Mouse (Mus musculus) lung, adult 2 months (tissue): ENCODE measurements around the gene Galnt16. TPM values are rescaled to one million over a fixed set of nuclear protein-coding genes. Genes with fewer than 3 reads are reported as not detected.

Experiments used
- DNase-seq: peaks from one replicate; pipeline ENCODE4 v3.0.0; 2022
- H3K4me1 ChIP-seq: fragments of 200-500 bp; 2 replicates; pipeline ENCODE4 v1.6.1; 2011; ENCODE audit warnings: low read length; ENCODE audit not compliant: control insufficient read depth, insufficient read depth
- H3K4me3 ChIP-seq: fragments of 200-500 bp; replicated peaks from 2 replicates; pipeline ENCODE3; 2011; ENCODE audit warnings: low read depth, mild to moderate bottlenecking, control low read depth, low read length; ENCODE audit errors: extremely low read depth
- CTCF ChIP-seq: fragments of 200-500 bp; IDR thresholded peaks from 2 replicates; pipeline ENCODE4 v1.5.1; 2011; ENCODE audit warnings: mild to moderate bottlenecking, low read length, control low read depth; ENCODE audit not compliant: insufficient read depth
- POLR2A ChIP-seq: fragments of 200-500 bp; IDR thresholded peaks from 2 replicates; pipeline ENCODE4 v1.6.1; 2011; ENCODE audit warnings: low read depth, mild to moderate bottlenecking, control low read depth, low read length, borderline replicate concordance; ENCODE audit errors: extremely low read depth
- WGBS: fragments of 180-500 bp; shearing (Covaris S2); methylation state at CpG from one replicate; pipeline ENCODE4 v1.1.7; 2018; 5-methylcytosine and 5-hydroxymethylcytosine counted together
- polyA plus RNA-seq: library from polyadenylated mRNA; depleted of rRNA; stranded (reverse); fragments of >200 nt; gene quantifications from 2 replicates; pipeline ENCODE4 v1.2.3, GENCODE M21; 2012; rRNA removed

Galnt16 gene
- polyA plus RNA-seq, result 2.6 and 2.7 TPM in 2 replicates

DNA sequence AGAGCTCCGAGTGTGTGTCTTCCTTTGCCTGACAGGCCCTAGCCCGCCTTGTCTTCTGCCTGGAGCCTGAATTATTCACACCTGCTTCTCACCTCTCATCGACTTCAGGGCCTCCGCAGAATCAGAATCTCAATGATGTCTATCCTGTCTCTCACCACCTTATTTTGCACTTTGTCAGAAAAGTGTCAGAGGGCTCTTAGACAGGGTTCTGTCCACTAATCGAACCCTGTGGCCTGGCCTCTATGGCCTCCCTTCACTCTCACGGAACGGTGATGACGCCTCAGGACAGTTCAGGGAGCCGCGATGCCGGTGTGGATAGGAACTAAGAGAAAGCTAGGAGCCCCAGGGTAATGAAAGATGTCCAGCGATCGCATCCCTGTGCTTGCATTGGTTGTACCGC is at the start of gene Galnt16:
Gene Galnt16, plus strand, starts transcription at position 301 of the 400 bp plus-strand sequence.
- no peaks in the 10 kb centered on the region for H3K4me1 ChIP-seq
- 13% methylated on average over 14 of the region's 14 CpGs for WGBS
- no peak for DNase-seq
- peak within 1 kb of the TSS; percentile 33 for H3K4me3 ChIP-seq
- TF ChIP-seq CTCF (no peak), POLR2A (no peak)

GRCm38 (mm10) chr12:80470206-80470605 is 47.9 kb upstream of the Galnt16 start:
- Histone ChIP-seq H3K4me1 (no peaks in the 10 kb centered on the region), H3K4me3 (no peak overlapping the region)
- TF ChIP-seq CTCF, result no peak
- TF ChIP-seq POLR2A, result no peak
- DNase-seq, result no peak
- 66% methylated on average over 2 of the region's 2 CpGs for WGBS

DNA sequence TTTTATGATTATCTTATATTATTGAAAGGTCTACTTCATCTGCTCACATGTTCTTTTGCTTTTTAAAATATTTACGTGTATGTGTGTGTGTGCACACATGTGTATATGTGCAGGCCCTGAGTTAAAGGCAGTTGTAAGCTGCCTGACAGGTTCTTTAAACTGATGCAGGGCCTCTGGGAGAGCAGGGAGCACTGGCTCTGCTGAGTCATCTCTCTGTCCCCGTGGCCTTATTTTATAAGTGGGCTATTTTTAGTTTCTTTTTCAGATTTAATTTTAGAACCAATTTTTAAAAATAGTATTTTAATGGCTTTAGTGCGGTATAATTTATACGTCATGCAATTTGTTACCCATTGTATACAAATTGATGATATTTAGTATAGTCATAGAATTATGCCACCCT is 46.2 kb upstream of the Galnt16 start:
- TF ChIP-seq POLR2A (no peak), CTCF (no peak)
- Histone ChIP-seq H3K4me1 (no peaks in the 10 kb centered on the region), H3K4me3 (no peak overlapping the region)
- WGBS, result 67% methylated on average over 4 of the region's 4 CpGs
- DNase-seq, result no peak

DNA sequence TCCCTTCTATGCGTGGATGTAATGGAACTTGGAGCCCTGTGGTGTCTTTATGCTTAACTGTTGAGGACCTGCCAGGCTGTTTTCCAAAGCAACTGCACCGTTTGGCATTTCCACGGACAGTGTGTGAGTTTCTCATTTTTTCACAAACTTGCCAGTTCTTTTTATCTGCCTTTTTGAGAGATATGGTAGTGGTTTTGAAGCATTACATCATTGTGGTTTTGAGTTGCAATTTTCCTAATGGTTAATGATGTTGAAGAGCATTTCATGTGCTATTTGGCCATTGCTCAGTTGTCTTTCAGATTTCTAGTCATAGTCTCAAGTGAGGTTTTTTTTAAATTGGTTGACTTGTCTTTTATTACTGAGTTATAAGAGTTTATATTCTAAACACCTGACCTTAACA is 44.3 kb upstream of the Galnt16 start:
- H3K4me1 ChIP-seq, result no peaks in the 10 kb centered on the region
- DNase-seq, result no peak
- no peak overlapping the region for H3K4me3 ChIP-seq
- 72% methylated on average over 3 of the region's 3 CpGs for WGBS
- TF ChIP-seq POLR2A (no peak), CTCF (no peak)

DNA sequence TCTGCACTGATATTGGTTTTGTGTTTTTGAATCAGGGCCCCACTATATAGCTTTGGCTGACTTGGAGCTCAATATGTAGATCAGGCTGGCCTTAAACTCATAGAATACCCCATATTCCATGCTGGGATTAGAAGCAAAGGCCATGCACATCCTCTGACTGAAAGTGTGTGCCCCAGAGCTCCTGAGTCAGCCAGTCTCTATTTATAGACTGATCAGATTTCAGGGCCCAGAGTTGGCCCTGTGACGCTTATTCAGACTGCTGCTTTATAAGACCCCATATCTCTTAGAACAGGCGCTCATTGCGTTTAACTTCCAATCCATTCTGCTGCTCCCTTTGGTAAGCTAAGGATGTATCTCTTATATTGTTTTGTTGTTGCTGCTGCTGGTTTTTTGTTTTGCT is 38.1 kb upstream of the Galnt16 start:
- WGBS, result 93% methylated on average over 3 of the region's 3 CpGs
- TF ChIP-seq POLR2A, result no peak
- no peak for TF ChIP-seq CTCF
- no peak for DNase-seq
- Histone ChIP-seq H3K4me3 (no peak overlapping the region), H3K4me1 (no peaks in the 10 kb centered on the region)

GRCm38 (mm10) chr12:80483397-80483796 is 34.7 kb upstream of the Galnt16 start:
- no peak for DNase-seq
- Histone ChIP-seq H3K4me1 (no peaks in the 10 kb centered on the region), H3K4me3 (no peak overlapping the region)
- no peak for TF ChIP-seq CTCF
- no peak for TF ChIP-seq POLR2A
- WGBS, result 36% methylated on average over 3 of the region's 3 CpGs

DNA sequence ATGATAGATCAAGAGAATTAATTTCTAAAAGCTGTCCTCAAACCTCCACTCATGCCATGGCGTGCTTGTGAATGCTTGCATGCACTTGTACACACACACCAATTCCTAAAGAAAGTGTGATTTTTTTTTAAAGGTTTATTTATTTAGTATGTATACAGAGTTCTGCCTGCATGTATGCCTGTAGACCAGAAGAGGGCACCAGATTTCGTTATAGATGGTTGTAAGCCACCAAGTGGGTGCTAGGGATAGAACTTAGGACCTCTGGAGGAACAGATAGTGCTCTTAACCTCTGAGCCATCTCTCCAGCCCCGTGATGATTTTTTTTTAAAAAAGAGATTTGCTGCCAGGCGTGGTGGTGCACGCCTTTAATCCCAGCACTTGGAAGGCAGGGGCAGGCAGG is 24.8 kb upstream of the Galnt16 start:
- no peak overlapping the region for H3K4me3 ChIP-seq
- no peak for DNase-seq
- H3K4me1 ChIP-seq, result no peaks in the 10 kb centered on the region
- TF ChIP-seq CTCF (no peak), POLR2A (no peak)
- WGBS, result 93% methylated on average over 5 of the region's 5 CpGs

DNA sequence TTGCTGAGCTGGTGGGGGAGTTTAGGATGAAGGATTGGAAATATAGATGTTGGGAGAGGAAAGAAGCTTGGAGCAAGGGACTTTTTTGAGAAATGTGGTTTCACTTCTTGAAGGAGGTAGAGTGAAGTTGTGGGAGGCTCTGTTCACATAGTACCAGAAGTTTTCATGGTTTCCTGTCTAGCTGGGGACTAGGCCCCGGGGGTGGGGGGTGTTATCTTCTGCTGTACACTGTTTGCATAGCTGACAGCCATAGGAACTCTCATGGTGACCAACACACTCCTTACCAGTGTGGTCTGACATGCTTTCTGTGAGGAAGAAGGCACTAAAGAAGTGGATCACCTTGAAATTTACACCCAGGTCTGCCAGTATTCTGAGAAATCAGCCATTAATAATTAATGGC is 22.4 kb upstream of the Galnt16 start:
- DNase-seq, result no peak
- Histone ChIP-seq H3K4me1 (no peaks in the 10 kb centered on the region), H3K4me3 (no peak overlapping the region)
- 65% methylated on average over 1 of the region's 1 CpGs for WGBS
- TF ChIP-seq CTCF, result no peak
- no peak for TF ChIP-seq POLR2A

DNA sequence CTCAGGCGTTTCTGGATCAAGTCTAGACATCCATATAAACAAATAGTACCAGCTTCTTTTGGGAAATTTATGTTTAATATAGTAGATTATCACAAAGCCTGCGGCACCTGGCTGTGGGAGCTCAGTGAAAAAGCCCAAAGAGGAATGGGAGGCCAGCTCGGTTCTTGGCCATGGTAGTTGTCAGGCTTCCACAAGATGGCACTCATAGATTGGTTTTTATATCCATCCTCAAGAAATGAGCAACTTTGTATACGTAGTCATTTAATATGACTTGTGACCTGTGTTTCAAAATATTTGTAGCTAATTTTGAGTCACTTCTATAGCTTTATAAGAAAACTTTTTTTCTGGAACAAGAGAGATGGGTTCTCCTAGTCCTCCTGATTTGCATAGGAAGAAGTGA is 19.7 kb upstream of the Galnt16 start:
- TF ChIP-seq POLR2A (no peak), CTCF (peak; percentile 27; the same call in 1 of the 2 replicates)
- H3K4me3 ChIP-seq, result no peak overlapping the region
- no peak for DNase-seq
- no peaks in the 10 kb centered on the region for H3K4me1 ChIP-seq
- WGBS, result 65% methylated on average over 4 of the region's 4 CpGs

DNA sequence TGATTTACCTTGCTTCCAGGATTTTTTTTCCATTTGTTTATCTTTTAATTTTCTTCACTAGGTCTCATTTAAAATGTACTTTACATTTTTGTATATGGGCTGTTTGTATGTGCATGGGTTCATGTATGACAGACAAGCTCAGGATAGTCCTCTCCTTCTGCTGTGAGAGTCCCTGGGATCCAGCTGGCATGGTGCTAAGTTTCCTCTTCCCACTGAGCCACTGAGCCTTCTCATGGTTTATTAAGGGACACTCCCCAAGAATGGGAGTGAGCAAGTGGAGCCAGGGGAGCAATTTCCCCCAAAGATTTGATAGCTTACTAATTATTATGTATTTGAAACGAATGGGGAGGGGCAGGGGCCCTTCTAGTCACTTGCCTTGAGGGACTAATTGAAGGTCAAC is 17.6 kb upstream of the Galnt16 start:
- no peak overlapping the region for H3K4me3 ChIP-seq
- no peak for DNase-seq
- H3K4me1 ChIP-seq, result no peaks in the 10 kb centered on the region
- no peak for TF ChIP-seq CTCF
- no peak for TF ChIP-seq POLR2A
- WGBS, result 67% methylated on average over 1 of the region's 1 CpGs
